Mouse (Mus musculus) forebrain, embryonic 11.5 days (tissue): Measurements from ENCODE around the gene Cd79a. TPM values are rescaled to one million over a fixed set of nuclear protein-coding genes. Genes with fewer than 3 reads are reported as not detected.

Source experiments
- ATAC-seq: fragments of 200-750 bp; cut with Nextera tagmentation; replicated peaks from 2 replicates; pipeline ENCODE4 v1.8.0; 2017; ENCODE audit warnings: moderate TSS enrichment; ENCODE audit not compliant: low FRiP score
- DNase-seq: peaks from one replicate; pipeline ENCODE4 v3.0.0-alpha.2; 2017; ENCODE audit warnings: low spot score
- H3K27ac ChIP-seq: fragments of 300-500 bp; sonication (generic); 2 replicates; pipeline ENCODE4 v1.5.1; 2014; ENCODE audit warnings: low read depth, low read length
- H3K27me3 ChIP-seq: fragments of 300-500 bp; sonication (generic); 2 replicates; pipeline ENCODE4 v1.6.1; 2014; ENCODE audit warnings: mild to moderate bottlenecking, low read length, mixed read lengths; ENCODE audit not compliant: control insufficient read depth, insufficient read depth
- H3K36me3 ChIP-seq: fragments of 300-500 bp; sonication (generic); 2 replicates; pipeline ENCODE4 v1.6.1; 2014; ENCODE audit warnings: mild to moderate bottlenecking, low read length, moderate library complexity, mixed read lengths; ENCODE audit not compliant: control insufficient read depth, insufficient read depth
- H3K4me1 ChIP-seq: fragments of 300-500 bp; sonication (generic); replicated peaks from 2 replicates; pipeline ENCODE4 v1.6.1; 2014; ENCODE audit warnings: low read length, mixed read lengths; ENCODE audit not compliant: control insufficient read depth, insufficient read depth
- H3K4me2 ChIP-seq: fragments of 300-500 bp; sonication (generic); 2 replicates; pipeline ENCODE4 v1.6.1; 2014; ENCODE audit warnings: low read depth, mild to moderate bottlenecking, low read length, moderate library complexity, mixed read lengths; ENCODE audit not compliant: severe bottlenecking
- H3K4me3 ChIP-seq: fragments of 300-500 bp; sonication (generic); 2 replicates; pipeline ENCODE4 v1.5.1; 2014; ENCODE audit warnings: low read depth, low read length
- H3K9ac ChIP-seq: fragments of 300-500 bp; sonication (generic); 2 replicates; pipeline ENCODE4 v1.6.1; 2014; ENCODE audit warnings: low read length
- H3K9me3 ChIP-seq: fragments of 300-500 bp; sonication (generic); 2 replicates; pipeline ENCODE4 v1.6.1; 2016; ENCODE audit warnings: low read length, mixed read lengths; ENCODE audit not compliant: control insufficient read depth
- WGBS: fragments of 180-500 bp; shearing (Covaris S2); extraction: QIAGEN DNeasy Blood & Tissue Kit; methylation state at CpG from one replicate; pipeline ENCODE4 v1.1.7; 2014; 5-methylcytosine and 5-hydroxymethylcytosine counted together
- polyA plus RNA-seq: library from polyadenylated mRNA; unstranded; fragments of >200 nt; fragmentation: Nextera tagmentation; extraction: Ambion mirVana; gene quantifications from 2 replicates; pipeline ENCODE4 v1.2.1, GENCODE M21; 2014

The Cd79a gene
- polyA plus RNA-seq, 1 experiment from 2014 or later = 0.37 TPM

DNA sequence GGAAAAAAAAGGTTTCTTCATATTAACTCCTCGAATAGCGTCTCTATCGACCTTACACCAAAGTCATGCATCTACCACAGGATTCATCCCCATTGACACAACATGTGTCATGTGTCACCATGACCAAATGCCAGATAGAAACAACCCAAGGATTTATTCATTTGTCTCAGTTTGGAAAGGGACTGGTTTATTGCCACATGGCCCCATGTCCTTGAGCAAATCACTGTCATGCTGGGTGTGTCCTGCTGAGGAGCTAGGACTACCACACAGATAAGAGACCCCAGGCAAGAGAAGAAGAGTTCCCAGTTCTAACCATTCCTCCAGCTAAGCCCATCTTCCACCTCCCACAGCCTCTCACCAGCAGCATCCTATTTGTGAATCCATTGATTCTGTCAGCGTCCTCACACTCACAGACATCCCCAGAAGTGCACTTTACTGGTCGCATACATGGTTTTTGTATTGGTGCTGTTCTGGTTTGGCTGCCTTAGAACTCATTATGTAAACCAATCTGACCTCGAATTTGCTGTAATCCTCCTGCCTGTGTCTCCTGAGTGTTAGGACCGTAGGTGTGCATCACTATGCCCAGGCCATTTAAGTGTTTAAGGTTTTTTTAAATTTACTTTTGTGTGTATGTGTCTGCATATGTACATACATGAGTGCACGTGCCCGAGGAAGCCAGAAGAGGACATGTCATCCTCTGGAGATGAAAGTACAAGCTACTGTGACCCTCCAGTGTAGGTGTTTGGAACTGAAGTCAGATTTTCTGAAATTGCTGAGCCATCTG lies 14.6 kb upstream of the Cd79a start:
- Histone ChIP-seq H3K4me1 (peaks cover 14% of the 10 kb centered on the region), H3K27me3 (no peaks in the 10 kb centered on the region), H3K27ac (no peak overlapping the region), H3K9me3 (no peaks in the 10 kb centered on the region), H3K4me3 (no peak overlapping the region), H3K9ac (no peak overlapping the region), H3K36me3 (peaks cover 5% of the 10 kb centered on the region; the same call in 1 of the 2 replicates), H3K4me2 (no peak overlapping the region)
- WGBS = 93% methylated on average over 9 of the region's 9 CpGs
- ATAC-seq (no peak), DNase-seq (peak; percentile 33)

DNA sequence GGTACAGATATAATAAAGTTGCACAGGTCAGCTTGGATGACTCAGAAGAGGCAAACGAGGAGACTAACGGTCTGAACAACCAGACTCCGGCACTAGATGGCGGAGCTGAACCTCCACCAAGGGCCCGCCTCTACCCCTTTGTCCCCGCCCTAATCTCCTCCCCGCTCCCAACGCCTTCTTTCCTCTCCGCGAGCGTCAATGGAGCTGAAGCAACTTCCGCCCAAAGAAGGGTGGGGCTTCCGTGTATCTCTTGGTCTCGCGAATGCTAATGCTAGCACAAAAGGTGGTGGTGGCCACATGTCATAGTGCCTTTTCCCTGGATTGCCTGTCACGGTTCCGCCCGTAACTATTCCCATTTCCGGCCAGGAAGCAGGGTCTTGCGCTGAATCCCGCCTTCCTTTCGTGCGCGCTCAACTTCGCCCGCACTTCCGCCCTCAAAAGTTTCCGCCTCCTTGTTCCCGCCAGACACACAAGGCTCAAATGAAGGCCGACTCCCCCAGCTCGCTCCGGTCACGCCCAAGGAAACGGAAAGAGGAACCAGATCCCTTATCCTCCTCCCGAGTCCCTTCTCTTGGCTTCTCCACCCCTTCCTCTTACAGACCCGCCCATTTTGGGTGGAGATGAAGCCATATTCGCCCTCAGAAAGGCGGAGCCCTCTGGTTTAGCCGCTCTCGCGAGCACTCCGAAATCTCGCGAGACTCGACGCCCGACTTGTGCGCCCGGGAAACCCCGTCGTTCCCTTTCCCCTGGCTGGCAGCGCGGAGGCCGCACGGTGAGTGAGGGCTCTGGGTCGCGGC lies 13.1 kb upstream of the Cd79a start, which contains the start of gene Rps19:
Gene Rps19 (plus strand): TSS at position 476 of the 797 bp plus-strand sequence.
- Histone ChIP-seq H3K4me1 (peaks cover 14% of the 10 kb centered on the region), H3K36me3 (peaks cover 9% of the 10 kb centered on the region; the same call in 1 of the 2 replicates), H3K9me3 (no peaks in the 10 kb centered on the region), H3K27me3 (no peaks in the 10 kb centered on the region), H3K4me2 (peak within 1 kb of the TSS; percentile 60), H3K4me3 (peak within 1 kb of the TSS; percentile 98), H3K27ac (peak within 1 kb of the TSS; percentile 82), H3K9ac (peak within 1 kb of the TSS; percentile 100)
- WGBS = under 1% methylated on average over 56 of the region's 57 CpGs
- peak; percentile 98 for DNase-seq
- peak; percentile 92 for ATAC-seq

DNA sequence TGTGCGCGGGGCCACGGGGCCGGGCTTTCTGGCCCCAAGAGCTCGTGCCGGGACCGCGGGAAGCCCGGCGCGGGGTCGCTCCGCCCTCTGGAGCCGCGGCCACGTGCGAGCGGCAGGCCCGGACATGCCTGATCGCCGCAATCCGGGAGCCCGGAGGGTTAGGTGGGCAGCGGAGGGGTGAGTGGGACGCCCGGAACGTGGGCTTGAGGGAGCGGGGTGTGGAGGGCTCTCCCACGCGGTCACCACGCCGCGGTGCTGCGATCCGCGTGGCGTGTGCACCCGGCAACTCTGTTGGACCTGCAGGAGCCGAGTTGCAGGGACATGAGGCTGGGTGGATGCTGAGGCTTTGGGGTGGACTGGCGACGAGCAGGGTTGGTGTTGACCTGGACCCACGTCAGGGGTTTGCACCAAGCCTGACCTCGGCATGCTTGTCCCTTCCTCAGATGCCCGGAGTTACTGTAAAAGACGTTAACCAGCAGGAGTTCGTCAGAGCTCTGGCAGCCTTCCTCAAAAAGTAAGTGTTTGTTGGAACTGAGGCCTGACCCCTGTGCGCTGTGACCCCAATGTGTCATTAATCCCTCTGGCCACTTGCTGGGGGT lies 12.4 kb upstream of the Cd79a start:
- Histone ChIP-seq H3K27ac (peak overlapping the region; percentile 82), H3K4me3 (peak overlapping the region; percentile 98), H3K4me2 (peak overlapping the region; percentile 60), H3K36me3 (peaks cover 15% of the 10 kb centered on the region; the same call in 1 of the 2 replicates), H3K9me3 (no peaks in the 10 kb centered on the region), H3K27me3 (no peaks in the 10 kb centered on the region), H3K4me1 (peaks cover 14% of the 10 kb centered on the region), H3K9ac (peak overlapping the region; percentile 100)
- ATAC-seq = peak; percentile 16
- no peak for DNase-seq
- under 1% methylated on average over 47 of the region's 47 CpGs for WGBS

DNA sequence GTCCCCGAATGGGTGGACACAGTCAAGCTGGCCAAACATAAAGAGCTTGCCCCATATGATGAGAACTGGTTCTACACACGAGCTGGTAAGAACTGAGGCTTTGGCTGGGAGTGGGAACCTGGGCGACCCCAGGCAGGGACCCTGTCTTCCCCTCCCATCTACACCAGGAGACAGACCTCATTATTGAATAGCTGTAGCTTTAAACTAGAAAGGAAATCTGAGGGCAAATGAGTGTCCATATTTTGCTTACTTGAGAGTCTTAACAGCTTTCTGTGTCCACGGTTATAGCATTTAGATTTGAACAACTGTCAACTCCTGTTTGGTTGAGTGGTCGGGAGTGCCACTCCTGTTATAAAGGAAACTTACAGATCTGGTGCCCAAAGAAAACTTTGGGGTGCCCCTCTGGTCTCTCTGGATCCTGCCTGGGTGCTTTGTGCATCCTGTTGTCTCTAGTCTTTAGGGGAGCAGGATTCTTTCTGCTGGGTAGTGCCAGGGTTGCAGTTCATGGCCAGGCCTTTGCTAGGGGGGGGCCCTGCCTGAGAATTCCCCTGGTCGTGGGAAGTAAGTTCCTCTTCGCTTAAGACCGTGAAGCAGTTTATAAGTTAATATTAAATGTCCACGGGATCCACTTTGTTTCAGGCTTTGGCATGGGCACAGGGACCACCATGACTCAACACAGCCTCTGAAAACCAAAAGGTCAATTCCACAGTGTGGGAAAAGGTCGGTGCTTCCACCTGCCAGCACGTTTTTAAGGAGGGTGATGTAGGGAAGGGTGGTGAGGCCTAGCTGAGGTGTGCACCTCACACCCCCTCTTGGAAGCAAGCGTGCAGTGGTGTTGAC lies 11.5 kb upstream of the Cd79a start:
- Histone ChIP-seq H3K36me3 (peaks cover 18% of the 10 kb centered on the region; the same call in 1 of the 2 replicates), H3K9me3 (no peaks in the 10 kb centered on the region), H3K27me3 (no peaks in the 10 kb centered on the region), H3K27ac (no peak overlapping the region), H3K4me2 (peak overlapping the region; percentile 60), H3K9ac (peak overlapping the region; percentile 100), H3K4me3 (peak overlapping the region; percentile 98), H3K4me1 (peaks cover 14% of the 10 kb centered on the region)
- 49% methylated on average over 12 of the region's 12 CpGs for WGBS
- DNase-seq (no peak), ATAC-seq (no peak)

DNA sequence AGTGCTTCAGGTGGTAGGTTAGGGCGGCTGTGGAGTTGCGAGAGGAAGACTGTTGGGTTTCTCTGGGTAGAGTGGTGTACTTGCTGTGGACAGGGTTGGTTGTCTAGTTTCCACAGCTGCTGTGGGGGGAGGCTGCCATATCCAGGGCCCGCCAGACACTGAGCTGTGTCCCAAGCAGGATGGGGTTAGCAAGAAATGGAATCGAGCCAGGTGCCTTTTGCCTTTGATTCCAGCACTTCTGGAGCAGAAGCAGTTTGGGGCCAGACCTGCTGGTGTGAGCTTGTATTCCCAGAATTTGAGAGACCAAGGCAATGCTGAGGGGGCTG lies 10.9 kb upstream of the Cd79a start:
- Histone ChIP-seq H3K27ac (no peak overlapping the region), H3K4me1 (peaks cover 14% of the 10 kb centered on the region), H3K27me3 (no peaks in the 10 kb centered on the region), H3K9ac (peak overlapping the region; percentile 100), H3K36me3 (peaks cover 18% of the 10 kb centered on the region; the same call in 1 of the 2 replicates), H3K9me3 (no peaks in the 10 kb centered on the region), H3K4me3 (peak overlapping the region; percentile 98), H3K4me2 (peak overlapping the region; percentile 60)
- 79% methylated on average over 4 of the region's 4 CpGs for WGBS
- DNase-seq (no peak), ATAC-seq (no peak)

DNA sequence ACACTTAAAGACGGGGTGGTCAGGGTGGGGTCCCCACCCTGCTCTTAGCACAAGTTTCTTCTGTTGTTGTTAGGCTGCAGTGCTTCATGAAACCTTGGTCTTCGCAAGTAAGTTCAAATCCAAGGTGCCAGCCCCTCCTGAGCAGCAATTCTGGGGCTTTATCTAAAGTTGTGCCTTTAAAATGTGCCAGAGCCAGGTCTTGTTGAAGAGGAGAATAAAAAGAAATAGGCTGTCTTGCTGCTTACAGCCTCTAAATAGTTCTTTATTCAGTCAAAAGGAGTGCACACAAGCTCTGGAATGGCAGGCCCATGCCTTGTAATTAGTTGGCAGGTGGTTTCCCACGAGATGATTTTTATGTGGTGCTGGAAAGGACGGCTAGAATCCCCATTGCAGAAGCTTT lies 10.1 kb upstream of the Cd79a start:
- no peaks in the 10 kb centered on the region for H3K9me3 ChIP-seq
- WGBS = 77% methylated on average over 4 of the region's 4 CpGs
- H3K36me3 ChIP-seq = peaks cover 18% of the 10 kb centered on the region; the same call in 1 of the 2 replicates
- H3K4me2 ChIP-seq = no peak overlapping the region
- H3K4me1 ChIP-seq = peaks cover 14% of the 10 kb centered on the region
- DNase-seq (no peak), ATAC-seq (no peak)
- no peaks in the 10 kb centered on the region for H3K27me3 ChIP-seq
- peak overlapping the region; percentile 100 for H3K9ac ChIP-seq
- no peak overlapping the region for H3K27ac ChIP-seq
- no peak overlapping the region for H3K4me3 ChIP-seq

DNA sequence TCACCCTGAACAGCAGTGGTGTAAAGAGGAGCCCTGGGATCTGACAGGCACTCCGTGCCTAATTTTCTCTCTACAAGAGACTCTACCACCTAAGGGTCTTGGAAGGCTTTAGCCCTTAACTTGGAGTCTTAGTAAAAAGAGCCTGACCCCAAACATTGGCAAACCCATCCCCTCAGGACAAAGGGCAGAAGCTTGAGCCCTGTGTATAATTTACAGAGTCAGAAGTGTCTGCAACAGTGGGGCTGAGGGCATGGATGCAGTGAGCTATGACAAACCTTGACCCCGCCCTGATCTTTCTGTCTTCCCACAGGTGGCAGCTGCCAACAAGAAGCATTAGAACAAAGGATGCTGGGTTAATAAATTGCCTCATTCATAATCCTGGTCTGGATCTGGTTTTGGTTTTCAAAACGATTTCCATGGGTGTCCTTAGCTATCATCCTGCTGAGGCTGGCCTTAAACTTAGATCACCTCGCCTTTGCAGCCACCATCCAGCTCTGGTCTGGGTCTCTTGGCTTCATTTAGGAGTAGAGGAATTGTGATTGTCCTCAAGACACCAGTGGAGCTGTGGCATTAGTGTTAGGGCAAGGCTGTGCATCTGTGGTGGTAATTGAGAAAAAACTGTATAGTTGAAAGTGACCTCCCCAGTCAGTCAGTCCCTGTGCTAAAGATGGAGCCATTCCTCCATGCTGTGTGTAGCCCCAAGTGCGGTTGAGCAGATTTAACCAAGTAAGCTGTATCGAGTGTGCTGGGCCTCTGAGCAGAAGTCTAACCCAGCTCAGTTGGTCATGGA lies 7.6 kb upstream of the Cd79a start:
- Histone ChIP-seq H3K9ac (no peak overlapping the region), H3K4me2 (no peak overlapping the region), H3K27ac (no peak overlapping the region), H3K9me3 (no peaks in the 10 kb centered on the region), H3K4me1 (peaks cover 14% of the 10 kb centered on the region), H3K27me3 (no peaks in the 10 kb centered on the region), H3K4me3 (no peak overlapping the region), H3K36me3 (peaks cover 18% of the 10 kb centered on the region; the same call in 1 of the 2 replicates)
- DNase-seq = no peak
- ATAC-seq = peak; percentile 6; the same call in 1 of the 2 replicates
- 84% methylated on average over 6 of the region's 6 CpGs for WGBS
